Mouse (Mus musculus): Measurements from ENCODE around the gene Klc1.

- no peak for TF ChIP-seq CTCF (IDR thresholded peaks at IDR 0.05; ENCODE audit: low read depth, low read length)
- no peak for TF ChIP-seq POLR2A (IDR thresholded peaks at IDR 0.05; ENCODE audit: extremely low read depth, insufficient read depth, low read length)
These were observed 74.0 kb downstream of the Klc1 start for GRCm38 (mm10) chr12:111832643-111833042.

Measured in liver, adult 2 months (tissue).